Mouse (Mus musculus): ENCODE results near the gene G2e3. TPM values are rescaled to one million over a fixed set of nuclear protein-coding genes. Genes with fewer than 3 reads are reported as not detected.

G2e3 gene
- polyA plus RNA-seq, 2 experiments: 19.2 to 26.9 TPM

GRCm38 (mm10) chr12:51411362-51411761 is 63.5 kb downstream of the G2e3 start:
- H3K4me2 ChIP-seq (replicated peaks; ENCODE audit: low read depth, low read length, severe bottlenecking): no peak overlapping the region
- H3K4me1 ChIP-seq (ENCODE audit: control insufficient read depth, insufficient read depth, low read length): no peaks in the 10 kb centered on the region
- 84% methylated on average over 4 of the region's 4 CpGs for WGBS
- no peak overlapping the region for H3K4me3 ChIP-seq (replicated peaks; ENCODE audit: low read length)
- peaks cover 58% of the 10 kb centered on the region for H3K36me3 ChIP-seq (ENCODE audit: control insufficient read depth, insufficient read depth, low read length)
- ATAC-seq (ENCODE audit: low FRiP score, low read depth) (no peak), DNase-seq (ENCODE audit: low spot score) (no peak)
- H3K27me3 ChIP-seq (ENCODE audit: control insufficient read depth, insufficient read depth, low read length): no peaks in the 10 kb centered on the region
- no peaks in the 10 kb centered on the region for H3K9me3 ChIP-seq (ENCODE audit: control insufficient read depth, low read length)
- H3K9ac ChIP-seq (ENCODE audit: low read depth, low read length, severe bottlenecking): no peak overlapping the region
- no peak overlapping the region for H3K27ac ChIP-seq (replicated peaks; ENCODE audit: low read depth, low read length)
- TF ChIP-seq POLR2A (IDR thresholded peaks at IDR 0.05; ENCODE audit: borderline replicate concordance, extremely low read depth, insufficient read depth, insufficient read length): no peak

Other genes with a start within 250 kb of the G2e3 start
- gene Scfd1, start 29.4 kb downstream of the G2e3 start, polyA plus RNA-seq (2012; rRNA removed): 42.2 and 50.9 TPM in 2 replicates
- gene Scfd1, start 29.4 kb downstream of the G2e3 start, polyA plus RNA-seq (2014; fragmentation: Nextera tagmentation; extraction: Ambion mirVana): 87.6 TPM in 2 replicates
- gene Coch, start 245.3 kb downstream of the G2e3 start, polyA plus RNA-seq (2012; rRNA removed): 4.1 and 6.0 TPM in 2 replicates
- gene Coch, start 245.3 kb downstream of the G2e3 start, polyA plus RNA-seq (2014; fragmentation: Nextera tagmentation; extraction: Ambion mirVana): 7.6 and 8.6 TPM in 2 replicates